Mouse (Mus musculus): ENCODE measurements around the gene Ocrl. TPM values are rescaled to one million over a fixed set of nuclear protein-coding genes. Genes with fewer than 3 reads are reported as not detected.
A peak's percentile ranks its signal among the peaks of the same experiment; 100 is the strongest.

The Ocrl gene
- total and polyA plus RNA-seq, 2 experiments from 2014 or later = 30.9 to 38.8 TPM

GRCm38 (mm10) chrX:47892431-47893024, 19.7 kb upstream of the Ocrl start, which contains the start of gene Smarca1:
Gene Smarca1 (minus strand): TSS chrX:47892974.
- WGBS = 19% methylated on average over 13 of the region's 17 CpGs
- no peaks in the 10 kb centered on the region for H3K4me1 ChIP-seq (ENCODE audit: insufficient read depth, low read length)
- DNase-seq (ENCODE audit: low spot score) (peak; percentile 36), ATAC-seq (ENCODE audit: low FRiP score) (peak; percentile 85)
- no peaks in the 10 kb centered on the region for H3K27me3 ChIP-seq (ENCODE audit: insufficient read depth, low read length)
- peak within 1 kb of the TSS; percentile 48 for H3K4me2 ChIP-seq (ENCODE audit: low read depth, low read length, poor library complexity, severe bottlenecking)
- peak within 1 kb of the TSS; percentile 59 for H3K4me3 ChIP-seq (ENCODE audit: low read depth, low read length)
- TF ChIP-seq CTCF (IDR thresholded peaks at IDR 0.05) = peak; percentile 11; the same call in 1 of the 2 replicates
- H3K9ac ChIP-seq (replicated peaks; ENCODE audit: low read length, poor library complexity, severe bottlenecking) = peak within 1 kb of the TSS; percentile 91
- H3K36me3 ChIP-seq (ENCODE audit: insufficient read depth, low read length) = no peaks in the 10 kb centered on the region
- H3K9me3 ChIP-seq (ENCODE audit: low read length) = no peaks in the 10 kb centered on the region
- H3K27ac ChIP-seq (ENCODE audit: low read depth, low read length) = peak within 1 kb of the TSS; percentile 89

GRCm38 (mm10) chrX:47912904-47913542, 836 bp downstream of the Ocrl start:
- H3K9ac ChIP-seq (replicated peaks; ENCODE audit: low read length, poor library complexity, severe bottlenecking) = peak overlapping the region; percentile 80
- DNase-seq (ENCODE audit: low spot score) = no peak
- 29% methylated on average over 8 of the region's 8 CpGs for WGBS
- no peaks in the 10 kb centered on the region for H3K9me3 ChIP-seq (ENCODE audit: low read length)
- TF ChIP-seq CTCF (IDR thresholded peaks at IDR 0.05) = no peak
- H3K4me1 ChIP-seq (ENCODE audit: insufficient read depth, low read length) = no peaks in the 10 kb centered on the region
- no peaks in the 10 kb centered on the region for H3K27me3 ChIP-seq (ENCODE audit: insufficient read depth, low read length)
- peak overlapping the region; percentile 63 for H3K4me3 ChIP-seq (ENCODE audit: low read depth, low read length)
- H3K4me2 ChIP-seq (ENCODE audit: low read depth, low read length, poor library complexity, severe bottlenecking) = peak overlapping the region; percentile 57
- H3K36me3 ChIP-seq (ENCODE audit: insufficient read depth, low read length) = no peaks in the 10 kb centered on the region
- no peak overlapping the region for H3K27ac ChIP-seq (ENCODE audit: low read depth, low read length)
- no peak for ATAC-seq (ENCODE audit: low FRiP score)

- Histone ChIP-seq H3K4me2 (ENCODE audit: low read depth, low read length, poor library complexity, severe bottlenecking) (peak overlapping the region; percentile 57; the same call in 1 of the 2 replicates), H3K27me3 (ENCODE audit: insufficient read depth, low read length) (no peaks in the 10 kb centered on the region), H3K27ac (ENCODE audit: low read depth, low read length) (no peak overlapping the region), H3K4me1 (ENCODE audit: insufficient read depth, low read length) (no peaks in the 10 kb centered on the region), H3K36me3 (ENCODE audit: insufficient read depth, low read length) (no peaks in the 10 kb centered on the region), H3K4me3 (ENCODE audit: low read depth, low read length) (peak overlapping the region; percentile 63; the same call in 1 of the 2 replicates), H3K9me3 (ENCODE audit: low read length) (no peaks in the 10 kb centered on the region), H3K9ac (replicated peaks; ENCODE audit: low read length, poor library complexity, severe bottlenecking) (no peak overlapping the region)
- WGBS = 70% methylated on average over 7 of the region's 7 CpGs
- DNase-seq (ENCODE audit: low spot score) = no peak
- no peak for ATAC-seq (ENCODE audit: low FRiP score)
- TF ChIP-seq CTCF (IDR thresholded peaks at IDR 0.05) = no peak
Measured at GRCm38 (mm10) chrX:47913543-47913938, 1.4 kb downstream of the Ocrl start.

- Histone ChIP-seq H3K27me3 (ENCODE audit: insufficient read depth, low read length) (no peaks in the 10 kb centered on the region), H3K4me3 (ENCODE audit: low read depth, low read length) (no peak overlapping the region), H3K36me3 (ENCODE audit: insufficient read depth, low read length) (no peaks in the 10 kb centered on the region), H3K4me1 (ENCODE audit: insufficient read depth, low read length) (no peaks in the 10 kb centered on the region), H3K4me2 (ENCODE audit: low read depth, low read length, poor library complexity, severe bottlenecking) (no peak overlapping the region), H3K27ac (ENCODE audit: low read depth, low read length) (no peak overlapping the region), H3K9me3 (ENCODE audit: low read length) (no peaks in the 10 kb centered on the region), H3K9ac (replicated peaks; ENCODE audit: low read length, poor library complexity, severe bottlenecking) (no peak overlapping the region)
- no peak for TF ChIP-seq CTCF (IDR thresholded peaks at IDR 0.05)
- DNase-seq (ENCODE audit: low spot score) (no peak), ATAC-seq (ENCODE audit: low FRiP score) (no peak)
- 88% methylated on average over 1 of the region's 1 CpGs for WGBS
Measured at GRCm38 (mm10) chrX:47916831-47917230, 4.6 kb downstream of the Ocrl start.

- no peak overlapping the region for H3K27ac ChIP-seq (ENCODE audit: low read depth, low read length)
- TF ChIP-seq CTCF (IDR thresholded peaks at IDR 0.05) = no peak
- 89% methylated on average over 5 of the region's 5 CpGs for WGBS
- H3K9me3 ChIP-seq (ENCODE audit: low read length) = no peaks in the 10 kb centered on the region
- no peaks in the 10 kb centered on the region for H3K4me1 ChIP-seq (ENCODE audit: insufficient read depth, low read length)
- ATAC-seq (ENCODE audit: low FRiP score) (no peak), DNase-seq (ENCODE audit: low spot score) (no peak)
- H3K4me3 ChIP-seq (ENCODE audit: low read depth, low read length) = no peak overlapping the region
- H3K36me3 ChIP-seq (ENCODE audit: insufficient read depth, low read length) = no peaks in the 10 kb centered on the region
- H3K27me3 ChIP-seq (ENCODE audit: insufficient read depth, low read length) = no peaks in the 10 kb centered on the region
- H3K9ac ChIP-seq (replicated peaks; ENCODE audit: low read length, poor library complexity, severe bottlenecking) = no peak overlapping the region
- no peak overlapping the region for H3K4me2 ChIP-seq (ENCODE audit: low read depth, low read length, poor library complexity, severe bottlenecking)
Measured at GRCm38 (mm10) chrX:47920541-47920940, 8.4 kb downstream of the Ocrl start.

- no peak overlapping the region for H3K9ac ChIP-seq (replicated peaks; ENCODE audit: low read length, poor library complexity, severe bottlenecking)
Measured at GRCm38 (mm10) chrX:47927981-47928380, 15.8 kb downstream of the Ocrl start.

More at GRCm38 (mm10) chrX:47927981-47928380, 15.8 kb downstream of the Ocrl start:
- H3K4me1 ChIP-seq (ENCODE audit: insufficient read depth, low read length) = no peaks in the 10 kb centered on the region
- no peak overlapping the region for H3K4me2 ChIP-seq (ENCODE audit: low read depth, low read length, poor library complexity, severe bottlenecking)
- no peak for ATAC-seq (ENCODE audit: low FRiP score)
- no peaks in the 10 kb centered on the region for H3K9me3 ChIP-seq (ENCODE audit: low read length)
- WGBS = 66% methylated on average over 3 of the region's 3 CpGs
- H3K4me3 ChIP-seq (ENCODE audit: low read depth, low read length) = no peak overlapping the region
- DNase-seq (ENCODE audit: low spot score) = no peak
- H3K27ac ChIP-seq (ENCODE audit: low read depth, low read length) = no peak overlapping the region
- TF ChIP-seq CTCF (IDR thresholded peaks at IDR 0.05) = no peak
- H3K36me3 ChIP-seq (ENCODE audit: insufficient read depth, low read length) = peaks cover 9% of the 10 kb centered on the region; the same call in 1 of the 2 replicates
- no peaks in the 10 kb centered on the region for H3K27me3 ChIP-seq (ENCODE audit: insufficient read depth, low read length)

All from midbrain, postnatal 0 days (tissue).